ENCODE assay signal across 13 mouse cellular contexts in genomic region chr2:25555479-25555878, GRCm38 (mm10). TPM values are rescaled to one million over a fixed set of nuclear protein-coding genes. Genes with fewer than 3 reads are reported as not detected.
DNase-seq lines count a peak whose midpoint lies in the region; ATAC-seq and TF ChIP-seq lines count a peak whose summit lies in the region.
"Not testable (repeated sequence)": the region's sequence is repeated elsewhere in the genome, so short reads cannot be mapped to it uniquely, and the experiment has no call there.
"Had no signal": no experiment of that assay in that cellular context is flagged by ENCODE, and none has a peak within 500 bp of the region (broad histone marks: within the 10 kb centered on the region; RNA-seq: fewer than 3 reads in every experiment).

No protein-coding gene starts in this region.

- H3K4me2 ChIP-seq in hindbrain, postnatal 0 days (ENCODE audit: low read depth, low read length); kidney, postnatal 0 days (ENCODE audit: low read length); liver, embryonic 14.5 days (ENCODE audit: low read depth); lung, postnatal 0 days (replicated peaks; ENCODE audit: low read depth, low read length); stomach, postnatal 0 days (replicated peaks; ENCODE audit: low read depth): not testable (repeated sequence)

- H3K36me3 ChIP-seq in hindbrain, postnatal 0 days (ENCODE audit: insufficient read depth, low read length); kidney, postnatal 0 days (ENCODE audit: insufficient read depth, low read length); liver, embryonic 14.5 days (replicated peaks; ENCODE audit: control insufficient read depth, insufficient read depth, low read depth); lung, postnatal 0 days (ENCODE audit: insufficient read depth, low read length); stomach, postnatal 0 days (ENCODE audit: control insufficient read depth, insufficient read depth, low read length): not testable (repeated sequence)

- H3K9ac ChIP-seq in hindbrain, postnatal 0 days (replicated peaks; ENCODE audit: low read length); kidney, postnatal 0 days (ENCODE audit: low read depth, low read length); liver, embryonic 14.5 days (replicated peaks); lung, postnatal 0 days (replicated peaks; ENCODE audit: low read depth); stomach, postnatal 0 days (ENCODE audit: low read length): not testable (repeated sequence)

- H3K27ac ChIP-seq in hindbrain, postnatal 0 days; kidney, postnatal 0 days; liver, embryonic 14.5 days; lung, postnatal 0 days (ENCODE audit: low read length); stomach, postnatal 0 days (replicated peaks): not testable (repeated sequence)

- not testable (repeated sequence) for ATAC-seq in hindbrain, postnatal 0 days; kidney, postnatal 0 days (replicated peaks; ENCODE audit: low FRiP score, low read depth); liver, embryonic 14.5 days (ENCODE audit: insufficient read depth); lung, postnatal 0 days; stomach, postnatal 0 days (ENCODE audit: low FRiP score, low TSS enrichment)

- H3K4me3 ChIP-seq in hindbrain, postnatal 0 days (ENCODE audit: low read length); kidney, postnatal 0 days (replicated peaks; ENCODE audit: low read depth, low read length); liver, embryonic 14.5 days (ENCODE audit: insufficient read depth in 1 of 2, low read depth in 2 of 2, low read length in 2 of 2); lung, postnatal 0 days (ENCODE audit: low read depth, low read length); stomach, postnatal 0 days (ENCODE audit: low read depth, low read length): not testable (repeated sequence)

- TF ChIP-seq EP300 in liver, embryonic 14.5 days (IDR thresholded peaks at IDR 0.05; ENCODE audit: low read depth); lung, postnatal 0 days (IDR thresholded peaks at IDR 0.05); stomach, postnatal 0 days (optimal IDR thresholded peaks at IDR 0.05): not testable (repeated sequence)

- TF ChIP-seq CTCF in hindbrain, postnatal 0 days (IDR thresholded peaks at IDR 0.05; ENCODE audit: low read depth), result peak; percentile 11; the same call in 1 of the 2 replicates
- peak; percentile 50 for TF ChIP-seq CTCF in kidney, postnatal 0 days (IDR thresholded peaks at IDR 0.05; ENCODE audit: low read depth)
- peak; percentile 38; the same call in 1 of the 2 replicates for TF ChIP-seq CTCF in liver, embryonic 14.5 days (IDR thresholded peaks at IDR 0.05; ENCODE audit: low read depth)
- TF ChIP-seq CTCF in lung, postnatal 0 days (IDR thresholded peaks at IDR 0.05), result 0 out of 2 replicates have a peak, but pooled peaks have one; percentile 17
- peak; percentile 49 for TF ChIP-seq CTCF in stomach, postnatal 0 days (IDR thresholded peaks at IDR 0.05; ENCODE audit: low read depth)

- WGBS in hindbrain, postnatal 0 days, result 53% methylated on average over 2 of the region's 2 CpGs
- 53% methylated on average over 2 of the region's 2 CpGs for WGBS in kidney, postnatal 0 days
- 37% methylated on average over 2 of the region's 2 CpGs for WGBS in liver, embryonic 14.5 days (ENCODE audit: insufficient replicate concordance)
- WGBS in lung, postnatal 0 days, result 48% methylated on average over 2 of the region's 2 CpGs
- 46% methylated on average over 2 of the region's 2 CpGs for WGBS in stomach, postnatal 0 days

- not testable (repeated sequence) for H3K27me3 ChIP-seq in hindbrain, postnatal 0 days (ENCODE audit: insufficient read depth, low read length); kidney, postnatal 0 days (ENCODE audit: insufficient read depth, low read length); liver, embryonic 14.5 days (ENCODE audit: control insufficient read depth, insufficient read depth, low read length); lung, postnatal 0 days (replicated peaks; ENCODE audit: insufficient read depth, low read length); stomach, postnatal 0 days (ENCODE audit: control insufficient read depth, insufficient read depth, low read length)

- DNase-seq in B cell, adult 2 months, result peak; percentile 24 to 36
- peak; percentile 17 for DNase-seq in T-cell, adult 2 months (ENCODE audit: low spot score)
- DNase-seq in cerebellum, adult 9-10 months, result peak; percentile 44
- DNase-seq in hindbrain, postnatal 0 days (ENCODE audit: low spot score); kidney, postnatal 0 days (ENCODE audit: low spot score); liver, embryonic 14.5 days (ENCODE audit: low read depth in 3 of 3, low spot score in 3 of 3); lung, postnatal 0 days (ENCODE audit: low spot score); stomach, postnatal 0 days (ENCODE audit: low spot score): not testable (repeated sequence)

- peaks cover 15% of the 10 kb centered on the region for H3K4me1 ChIP-seq in hindbrain, postnatal 0 days (ENCODE audit: insufficient read depth, low read length)
- H3K4me1 ChIP-seq in kidney, postnatal 0 days (replicated peaks; ENCODE audit: insufficient read depth, low read length), result peaks cover 11% of the 10 kb centered on the region
- peaks cover 8 to 16% of the 10 kb centered on the region in 2 experiments for H3K4me1 ChIP-seq in liver, embryonic 14.5 days (replicated peaks; ENCODE audit: control insufficient read depth in 2 of 2, insufficient read depth in 2 of 2, low read length in 1 of 2)
- not testable (repeated sequence) for H3K4me1 ChIP-seq in lung, postnatal 0 days (ENCODE audit: insufficient read depth, low read depth, low read length); stomach, postnatal 0 days (replicated peaks; ENCODE audit: control insufficient read depth, insufficient read depth)

- H3K9me3 ChIP-seq in hindbrain, postnatal 0 days (ENCODE audit: low read length); kidney, postnatal 0 days (replicated peaks; ENCODE audit: low read length); liver, embryonic 14.5 days (ENCODE audit: control insufficient read depth, low read length); lung, postnatal 0 days (ENCODE audit: low read length); stomach, postnatal 0 days (ENCODE audit: control insufficient read depth, low read length): not testable (repeated sequence)

RNA-seq across cellular contexts. Expression of gene Edf1, which starts 2.2 kb away (rescaled TPM):
- total RNA-seq in hindbrain, postnatal 0 days (2014; rRNA removed), result 159 and 274 TPM in 2 replicates
- polyA plus RNA-seq in hindbrain, postnatal 0 days (2015; fragmentation: Nextera tagmentation; extraction: Ambion mirVana), result 394 and 413 TPM in 2 replicates
- 351 and 379 TPM in 2 replicates for polyA plus RNA-seq in kidney, postnatal 0 days (2015; fragmentation: Nextera tagmentation; extraction: Ambion mirVana)
- 86.5 and 104 TPM in 2 replicates for polyA plus RNA-seq in liver, embryonic 14.5 days (2012; rRNA removed)
- polyA plus RNA-seq in liver, embryonic 14.5 days (2014; fragmentation: Nextera tagmentation; extraction: Ambion mirVana), result 192 and 203 TPM in 2 replicates
- 297 and 329 TPM in 2 replicates for polyA plus RNA-seq in lung, postnatal 0 days (2015; fragmentation: Nextera tagmentation; extraction: Ambion mirVana)
- polyA plus RNA-seq in stomach, postnatal 0 days (2015; fragmentation: Nextera tagmentation; extraction: Ambion mirVana), result 351 and 372 TPM in 2 replicates

RNA-seq across cellular contexts. Expression of gene Traf2, which starts 8.7 kb away (rescaled TPM):
- 10.0 and 11.4 TPM in 2 replicates for total RNA-seq in hindbrain, postnatal 0 days (2014; rRNA removed)
- 9.2 and 9.3 TPM in 2 replicates for polyA plus RNA-seq in hindbrain, postnatal 0 days (2015; fragmentation: Nextera tagmentation; extraction: Ambion mirVana)
- polyA plus RNA-seq in kidney, postnatal 0 days (2015; fragmentation: Nextera tagmentation; extraction: Ambion mirVana), result 24.4 and 28.1 TPM in 2 replicates
- polyA plus RNA-seq in liver, embryonic 14.5 days (2012; rRNA removed), result 5.2 and 5.9 TPM in 2 replicates
- 12.3 and 14.4 TPM in 2 replicates for polyA plus RNA-seq in liver, embryonic 14.5 days (2014; fragmentation: Nextera tagmentation; extraction: Ambion mirVana)
- polyA plus RNA-seq in lung, postnatal 0 days (2015; fragmentation: Nextera tagmentation; extraction: Ambion mirVana), result 20.7 and 21.0 TPM in 2 replicates
- polyA plus RNA-seq in stomach, postnatal 0 days (2015; fragmentation: Nextera tagmentation; extraction: Ambion mirVana), result 15.9 and 16.0 TPM in 2 replicates

RNA-seq across cellular contexts. Expression of gene Mamdc4, which starts 19.2 kb away (rescaled TPM):
- total RNA-seq in hindbrain, postnatal 0 days (2014; rRNA removed), result 1.2 and 2.5 TPM in 2 replicates
- polyA plus RNA-seq in hindbrain, postnatal 0 days (2015; fragmentation: Nextera tagmentation; extraction: Ambion mirVana), result 1.2 and 2.0 TPM in 2 replicates
- polyA plus RNA-seq in kidney, postnatal 0 days (2015; fragmentation: Nextera tagmentation; extraction: Ambion mirVana), result 0.59 and 0.85 TPM in 2 replicates
- polyA plus RNA-seq in liver, embryonic 14.5 days (2012; rRNA removed), result 1.6 and 9.7 TPM in 2 replicates
- polyA plus RNA-seq in liver, embryonic 14.5 days (2014; fragmentation: Nextera tagmentation; extraction: Ambion mirVana), result 0.18 and 0.25 TPM in 2 replicates
- polyA plus RNA-seq in lung, postnatal 0 days (2015; fragmentation: Nextera tagmentation; extraction: Ambion mirVana), result 0.31 and 1.2 TPM in 2 replicates
- 0.34 and 0.55 TPM in 2 replicates for polyA plus RNA-seq in stomach, postnatal 0 days (2015; fragmentation: Nextera tagmentation; extraction: Ambion mirVana)

RNA-seq across cellular contexts. Expression of gene Phpt1, which starts 19.5 kb away (rescaled TPM):
- total RNA-seq in hindbrain, postnatal 0 days (2014; rRNA removed), result 35.4 and 48.2 TPM in 2 replicates
- polyA plus RNA-seq in hindbrain, postnatal 0 days (2015; fragmentation: Nextera tagmentation; extraction: Ambion mirVana), result 232 and 242 TPM in 2 replicates
- polyA plus RNA-seq in kidney, postnatal 0 days (2015; fragmentation: Nextera tagmentation; extraction: Ambion mirVana), result 197 TPM in 2 replicates
- polyA plus RNA-seq in liver, embryonic 14.5 days (2012; rRNA removed), result 29.5 and 31.4 TPM in 2 replicates
- 44.9 and 46.5 TPM in 2 replicates for polyA plus RNA-seq in liver, embryonic 14.5 days (2014; fragmentation: Nextera tagmentation; extraction: Ambion mirVana)
- polyA plus RNA-seq in lung, postnatal 0 days (2015; fragmentation: Nextera tagmentation; extraction: Ambion mirVana), result 97.7 and 103 TPM in 2 replicates
- 87.0 and 87.5 TPM in 2 replicates for polyA plus RNA-seq in stomach, postnatal 0 days (2015; fragmentation: Nextera tagmentation; extraction: Ambion mirVana)

RNA-seq across cellular contexts. Expression of gene Ajm1, which starts 26.1 kb away (rescaled TPM):
- total RNA-seq in hindbrain, postnatal 0 days (2014; rRNA removed), result 22.4 and 29.1 TPM in 2 replicates
- polyA plus RNA-seq in hindbrain, postnatal 0 days (2015; fragmentation: Nextera tagmentation; extraction: Ambion mirVana), result 18.8 and 19.8 TPM in 2 replicates
- polyA plus RNA-seq in kidney, postnatal 0 days (2015; fragmentation: Nextera tagmentation; extraction: Ambion mirVana), result 0.15 and 0.16 TPM in 2 replicates
- 0.07 and 0.11 TPM in 2 replicates for polyA plus RNA-seq in liver, embryonic 14.5 days (2012; rRNA removed)
- polyA plus RNA-seq in liver, embryonic 14.5 days (2014; fragmentation: Nextera tagmentation; extraction: Ambion mirVana), result not detected in 2 replicates
- polyA plus RNA-seq in lung, postnatal 0 days (2015; fragmentation: Nextera tagmentation; extraction: Ambion mirVana), result 0.07 TPM in 1 of 2 replicates, not detected in the other
- 0.29 and 0.52 TPM in 2 replicates for polyA plus RNA-seq in stomach, postnatal 0 days (2015; fragmentation: Nextera tagmentation; extraction: Ambion mirVana)
- total RNA-seq: gastrocnemius, postnatal 36 days; granulocyte monocyte progenitor cell, adult 5-6 weeks had no signal
- polyA plus RNA-seq: erythroblast, embryonic 14.5 days; heart, embryonic 14.5 days; heart, postnatal 0 days had no signal
